Mouse (Mus musculus) NIH3T3 (cell line): Measurements from ENCODE around the gene Armh3.

Experiments used
- DNase-seq: peaks from one replicate; pipeline ENCODE4 v3.0.0-alpha.2; 2012; ENCODE audit warnings: low read depth

Gene Armh3

GRCm38 (mm10) chr19:45788337-45788736 is 210.0 kb downstream of the Armh3 start:
- peak; percentile 55 for DNase-seq

DNA sequence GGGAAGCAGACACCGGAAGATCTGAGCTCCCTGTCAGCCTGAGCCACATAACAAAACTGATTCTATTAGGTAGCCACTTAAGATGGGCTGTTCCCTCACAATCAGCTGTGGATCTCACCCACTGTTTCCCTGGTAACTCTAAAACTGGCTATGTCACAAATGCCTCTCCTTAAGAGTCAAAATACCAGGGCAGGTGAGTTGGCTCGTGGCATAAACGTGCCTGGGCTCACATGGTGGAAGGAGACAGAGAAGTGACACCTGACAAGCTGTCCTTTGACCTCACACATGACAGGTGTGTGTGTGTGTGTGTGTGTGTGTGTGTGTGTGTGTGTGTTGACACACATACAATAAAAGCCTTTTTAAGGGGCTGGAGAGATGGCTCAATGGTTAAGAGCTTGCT is 210.8 kb downstream of the Armh3 start:
- no peak for DNase-seq

- no peak for DNase-seq
These were observed 212.8 kb downstream of the Armh3 start for GRCm38 (mm10) chr19:45785470-45785869.

- no peak for DNase-seq
These were observed 214.2 kb downstream of the Armh3 start for GRCm38 (mm10) chr19:45783933-45784576.

- peak; percentile 99 for DNase-seq
These were observed 214.9 kb downstream of the Armh3 start, which contains the start of gene Mgea5 for GRCm38 (mm10) chr19:45783181-45783932. Gene Mgea5, minus strand, starts transcription at chr19:45783837.

- peak; percentile 83 for DNase-seq
These were observed 215.8 kb downstream of the Armh3 start for GRCm38 (mm10) chr19:45782315-45783001.

GRCm38 (mm10) chr19:45781676-45782075 is 216.6 kb downstream of the Armh3 start:
- DNase-seq, result peak; percentile 36

DNA sequence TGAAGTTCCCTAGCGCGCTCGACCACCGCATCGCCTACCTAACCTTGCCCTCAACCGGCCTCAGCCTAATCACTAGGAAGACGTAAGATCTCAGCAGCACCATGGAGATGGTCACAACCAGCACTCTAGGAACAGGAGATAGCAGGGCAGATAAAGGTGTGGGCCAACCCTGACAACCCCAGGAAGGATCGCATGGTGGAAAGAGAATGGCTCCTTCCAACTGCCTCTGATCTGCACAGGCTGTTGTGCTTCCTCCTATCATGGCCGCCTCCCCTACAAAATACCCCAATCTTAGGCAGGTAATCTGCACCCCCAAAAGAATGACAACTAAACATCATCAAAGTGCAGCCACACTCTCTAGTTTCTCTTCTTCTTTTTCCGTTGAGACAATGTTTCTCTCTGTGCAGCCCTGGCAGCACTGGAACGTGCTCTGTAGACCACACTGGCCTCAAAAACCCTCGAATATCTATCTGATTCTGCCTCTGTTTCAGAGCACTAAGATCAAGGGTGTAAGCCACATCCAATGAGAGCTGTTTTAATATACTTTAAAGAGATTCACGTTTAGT is 217.9 kb downstream of the Armh3 start:
- DNase-seq, result no peak

DNA sequence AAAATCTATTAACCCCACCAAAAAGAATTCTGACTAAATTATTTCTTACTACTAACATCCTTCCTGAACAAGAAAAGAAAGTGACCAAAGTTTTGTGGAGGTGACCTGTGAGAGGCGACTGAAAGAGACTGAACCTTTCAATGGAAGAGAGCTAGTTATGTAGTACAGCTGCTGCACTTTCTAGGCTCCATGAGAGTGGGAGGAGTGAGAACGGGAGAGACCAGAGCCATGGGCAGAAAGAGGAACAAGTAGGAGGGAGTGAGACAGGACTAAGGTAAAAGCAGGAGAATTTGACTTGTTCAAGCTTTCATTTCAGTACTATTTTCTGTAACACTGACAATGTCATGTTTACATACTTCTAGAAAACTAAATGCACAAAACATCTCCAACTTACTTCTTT is 222.8 kb downstream of the Armh3 start:
- DNase-seq, result no peak

- no peak for DNase-seq
These were observed 226.8 kb downstream of the Armh3 start for GRCm38 (mm10) chr19:45771501-45771900.
